Mouse (Mus musculus) forebrain, embryonic 14.5 days (tissue): ENCODE data around the gene Ccnf. TPM values are rescaled to one million over a fixed set of nuclear protein-coding genes. Genes with fewer than 3 reads are reported as not detected.
A peak's percentile ranks its signal among the peaks of the same experiment; 100 is the strongest.

Experiments
- ATAC-seq: fragments of 200-750 bp; cut with Nextera tagmentation; 2 replicates; pipeline ENCODE4 v1.8.0; 2017; ENCODE audit warnings: mild to moderate bottlenecking, moderate library complexity
- DNase-seq: peaks from one replicate; pipeline ENCODE4 v3.0.0-alpha.2; 2015; ENCODE audit warnings: low spot score
- H3K27ac ChIP-seq: fragments of 300-500 bp; sonication (generic); 2 replicates; pipeline ENCODE4 v1.5.1; 2014; ENCODE audit warnings: low read depth, mild to moderate bottlenecking, control low read depth, low read length, moderate library complexity
- H3K27me3 ChIP-seq: fragments of 300-500 bp; sonication (generic); replicated peaks from 2 replicates; pipeline ENCODE4 v1.6.1; 2014; ENCODE audit warnings: low read length, control low read depth, mixed read lengths; ENCODE audit not compliant: control insufficient read depth, insufficient read depth
- H3K36me3 ChIP-seq: fragments of 300-500 bp; sonication (generic); 2 replicates; pipeline ENCODE4 v1.6.1; 2014; ENCODE audit warnings: low read length, control low read depth; ENCODE audit not compliant: control insufficient read depth, insufficient read depth
- H3K4me1 ChIP-seq: fragments of 300-500 bp; sonication (generic); 2 replicates; pipeline ENCODE4 v1.6.1; 2014; ENCODE audit warnings: antibody characterized with exemption, low read length, control low read depth; ENCODE audit not compliant: control insufficient read depth, insufficient read depth
- H3K4me2 ChIP-seq: fragments of 300-500 bp; sonication (generic); 2 replicates; pipeline ENCODE4 v1.6.1; 2014; ENCODE audit warnings: mild to moderate bottlenecking, control low read depth, low read length
- H3K4me3 ChIP-seq: fragments of 300-500 bp; sonication (generic); 2 replicates; pipeline ENCODE4 v1.5.1; 2014; ENCODE audit warnings: low read depth, low read length, control low read depth
- H3K9ac ChIP-seq: fragments of 300-500 bp; sonication (generic); 2 replicates; pipeline ENCODE4 v1.6.1; 2014; ENCODE audit warnings: mild to moderate bottlenecking, low read length, control low read depth, moderate library complexity
- H3K9me3 ChIP-seq: fragments of 300-500 bp; sonication (generic); replicated peaks from 2 replicates; pipeline ENCODE4 v1.6.1; 2016; ENCODE audit warnings: low read length, control low read depth, mixed read lengths; ENCODE audit not compliant: control insufficient read depth
- WGBS: fragments of 180-500 bp; shearing (Covaris S2); extraction: QIAGEN DNeasy Blood & Tissue Kit; methylation state at CpG from one replicate; pipeline ENCODE4 v1.1.7; 2014; 5-methylcytosine and 5-hydroxymethylcytosine counted together
- microRNA-seq: library from miRNA; unstranded; fragments of <30 nt; microRNA quantifications from one replicate; pipeline ENCODE4, GENCODE M21; 2016
- polyA plus RNA-seq: library from polyadenylated mRNA; unstranded; fragments of >200 nt; fragmentation: Nextera tagmentation; extraction: Ambion mirVana; gene quantifications from 2 replicates; pipeline ENCODE4 v1.2.1, GENCODE M21; 2014

Ccnf gene
- polyA plus RNA-seq, 1 experiment from 2014 or later: 31.8 TPM

- Histone ChIP-seq H3K9ac (no peak overlapping the region), H3K4me3 (no peak overlapping the region), H3K9me3 (no peaks in the 10 kb centered on the region), H3K27me3 (no peaks in the 10 kb centered on the region), H3K27ac (no peak overlapping the region), H3K36me3 (peaks cover 8% of the 10 kb centered on the region; the same call in 1 of the 2 replicates), H3K4me1 (no peaks in the 10 kb centered on the region), H3K4me2 (no peak overlapping the region)
- WGBS: 96% methylated on average over 2 of the region's 2 CpGs
- ATAC-seq: no peak
- no peak for DNase-seq
These were observed 60.4 kb downstream of the Ccnf start for GRCm38 (mm10) chr17:24190934-24191333.

- ATAC-seq: no peak
- Histone ChIP-seq H3K27me3 (no peaks in the 10 kb centered on the region), H3K4me1 (0 out of 2 replicates have a peak, but pooled peaks cover 4% of the 10 kb centered on the region), H3K9ac (no peak overlapping the region), H3K27ac (no peak overlapping the region), H3K4me3 (no peak overlapping the region), H3K4me2 (no peak overlapping the region), H3K36me3 (no peaks in the 10 kb centered on the region), H3K9me3 (no peaks in the 10 kb centered on the region)
- no peak for DNase-seq
- WGBS: 85% methylated on average over 3 of the region's 3 CpGs
These were observed 77.0 kb downstream of the Ccnf start for GRCm38 (mm10) chr17:24174259-24174658.

GRCm38 (mm10) chr17:24173423-24173822 is 77.9 kb downstream of the Ccnf start:
- Histone ChIP-seq H3K4me2 (no peak overlapping the region), H3K4me3 (no peak overlapping the region), H3K9me3 (no peaks in the 10 kb centered on the region), H3K27me3 (no peaks in the 10 kb centered on the region), H3K4me1 (0 out of 2 replicates have a peak, but pooled peaks cover 4% of the 10 kb centered on the region), H3K27ac (no peak overlapping the region), H3K9ac (no peak overlapping the region), H3K36me3 (no peaks in the 10 kb centered on the region)
- ATAC-seq: no peak
- DNase-seq: peak; percentile 88
- 2% methylated on average over 3 of the region's 3 CpGs for WGBS

Small RNAs within 50 kb of the gene (microRNA-seq; reads per million reads assigned to microRNA genes)
- gene Mir5134: 1.6 reads per million, percentile 6 among the genes with 10 or more reads in this experiment
- gene Mir6965: 0.53 reads per million

Other genes starting within 250 kb of the Ccnf start
- gene Prss27, start 213.3 kb downstream of the Ccnf start, polyA plus RNA-seq: not detected in 2 replicates
- gene Kctd5, start 178.0 kb downstream of the Ccnf start, polyA plus RNA-seq: 84.3 and 87.0 TPM in 2 replicates
- 42.6 and 59.0 TPM in 2 replicates for gene Pdpk1, start 100.6 kb downstream of the Ccnf start, polyA plus RNA-seq
- gene Amdhd2, start 87.7 kb downstream of the Ccnf start, polyA plus RNA-seq: 28.4 and 29.6 TPM in 2 replicates
- 1,021 and 1,033 TPM in 2 replicates for gene Atp6v0c, start 81.8 kb downstream of the Ccnf start, polyA plus RNA-seq
- gene Tbc1d24, start 45.9 kb downstream of the Ccnf start, polyA plus RNA-seq: 10.5 and 15.0 TPM in 2 replicates
- 2.6 and 3.0 TPM in 2 replicates for gene Ntn3, start 42.0 kb downstream of the Ccnf start, polyA plus RNA-seq
- gene Tedc2, start 30.6 kb downstream of the Ccnf start, polyA plus RNA-seq: 11.0 and 12.5 TPM in 2 replicates
- 0.13 and 0.31 TPM in 2 replicates for gene Abca17, start 99.6 kb upstream of the Ccnf start, polyA plus RNA-seq
- gene Abca3, start 100.5 kb upstream of the Ccnf start, polyA plus RNA-seq: 14.5 and 21.3 TPM in 2 replicates
- 304 and 325 TPM in 2 replicates for gene Rnps1, start 163.1 kb upstream of the Ccnf start, polyA plus RNA-seq
- gene Eci1, start 175.2 kb upstream of the Ccnf start, polyA plus RNA-seq: 31.5 and 31.8 TPM in 2 replicates
- gene Dnase1l2, start 191.6 kb upstream of the Ccnf start, polyA plus RNA-seq: 2.3 and 3.5 TPM in 2 replicates
- gene E4f1, start 218.8 kb upstream of the Ccnf start, polyA plus RNA-seq: 8.3 and 16.9 TPM in 2 replicates
- gene Pgp, start 218.9 kb upstream of the Ccnf start, polyA plus RNA-seq: 54.7 and 56.5 TPM in 2 replicates
- gene Bricd5, start 222.4 kb upstream of the Ccnf start, polyA plus RNA-seq: 0.38 and 1.3 TPM in 2 replicates
- 31.8 and 37.2 TPM in 2 replicates for gene Mlst8, start 227.6 kb upstream of the Ccnf start, polyA plus RNA-seq
- gene Caskin1, start 237.1 kb upstream of the Ccnf start, polyA plus RNA-seq: 9.1 and 14.6 TPM in 2 replicates